Mouse (Mus musculus) left cerebral cortex, postnatal 25 days (tissue): ENCODE data around the gene Jup. TPM values are rescaled to one million over a fixed set of nuclear protein-coding genes. Genes with fewer than 3 reads are reported as not detected.
"Not testable (repeated sequence)": the region's sequence is repeated elsewhere in the genome, so short reads cannot be mapped to it uniquely, and the experiment has no call there.

ENCODE experiments used
- DNase-seq, 2 experiments: peaks; one replicate each; pipeline ENCODE4 v3.0.0; 2022; ENCODE audit warnings: low spot score in 2 of 2, mixed read lengths in 1 of 2
- intact Hi-C: fragments of 180-260 bp; cut with DNase I; formaldehyde crosslinking; loops from one replicate; pipeline ENCODE4 v1.15.1; 2025
- total RNA-seq, 2 experiments: library from RNA; stranded (reverse); gene quantifications; 2 replicates each; pipeline ENCODE4 v1.2.3; 2021

The Jup gene
- total RNA-seq, 2 experiments from 2014 or later, result 44.2 to 45.4 TPM

GRCm38 (mm10) chr11:100362979-100363562 lies 34.5 kb downstream of the Jup start:
- peak; percentile 60 to 69 for DNase-seq
- intact Hi-C loops, result loop anchor here (1.0 to 2.0 kb wide), 2 partner anchors 45 to 110 kb away; partner anchors contain the start of gene Klhl11

- intact Hi-C loops, result loop anchor here (1.0 to 2.0 kb wide), 2 partner anchors 46 to 110 kb away; partner anchors contain the start of gene Klhl11
- peak; percentile 73 to 82 for DNase-seq
These were observed 35.2 kb downstream of the Jup start for GRCm38 (mm10) chr11:100362209-100362978.

GRCm38 (mm10) chr11:100361059-100361458 lies 36.5 kb downstream of the Jup start:
- intact Hi-C loops, DNase-seq: not testable (repeated sequence)

- intact Hi-C loops, result no loop called here
- no peak for DNase-seq
These were observed 37.4 kb downstream of the Jup start for GRCm38 (mm10) chr11:100360175-100360574.

- DNase-seq, result no peak
- intact Hi-C loops, result loop anchor here (5.0 kb wide), 1 partner anchor 200 kb away; no protein-coding TSS in a partner anchor
These were observed 40.2 kb downstream of the Jup start for GRCm38 (mm10) chr11:100357408-100357807.

- no peak for DNase-seq
- intact Hi-C loops, result loop anchor here (5.0 kb wide), 1 partner anchor 200 kb away; no protein-coding TSS in a partner anchor
These were observed 40.7 kb downstream of the Jup start for GRCm38 (mm10) chr11:100356819-100357211.

GRCm38 (mm10) chr11:100355972-100356818 lies 41.4 kb downstream of the Jup start, which contains the start of gene Hap1:
TSS of gene Hap1 (minus strand) at chr11:100356128.
- intact Hi-C loops, result loop anchor here (5.0 kb wide), 1 partner anchor 201 kb away; no protein-coding TSS in a partner anchor
- DNase-seq, result peak; percentile 62 to 80

- DNase-seq, result peak; percentile 33 to 62
- intact Hi-C loops, result loop anchor here (5.0 kb wide), 1 partner anchor 202 kb away; no protein-coding TSS in a partner anchor
These were observed 42.2 kb downstream of the Jup start for GRCm38 (mm10) chr11:100355151-100355951.

GRCm38 (mm10) chr11:100352076-100352857 lies 45.3 kb downstream of the Jup start:
- intact Hi-C loops, result no loop called here
- DNase-seq, result peak; percentile 51 to 63

GRCm38 (mm10) chr11:100344269-100344668 lies 53.3 kb downstream of the Jup start:
- intact Hi-C loops, result no loop called here
- no peak for DNase-seq

GRCm38 (mm10) chr11:100335731-100336130 lies 61.8 kb downstream of the Jup start:
- peak in 1 of 2 experiments; percentile 24 for DNase-seq
- intact Hi-C loops, result no loop called here

- intact Hi-C loops, result no loop called here
- no peak for DNase-seq
These were observed 63.6 kb downstream of the Jup start, which contains the start of gene Gast for GRCm38 (mm10) chr11:100333944-100334457. TSS of gene Gast (plus strand) at chr11:100334407.

GRCm38 (mm10) chr11:100332766-100333515 lies 64.6 kb downstream of the Jup start:
- peak; percentile 73 for DNase-seq
- intact Hi-C loops, result no loop called here

- intact Hi-C loops, result not testable (repeated sequence)
These were observed 66.7 kb downstream of the Jup start for GRCm38 (mm10) chr11:100330816-100331375.

GRCm38 (mm10) chr11:100330235-100330634 lies 67.3 kb downstream of the Jup start:
- DNase-seq, result no peak
- intact Hi-C loops, result no loop called here

More at GRCm38 (mm10) chr11:100330816-100331375, 66.7 kb downstream of the Jup start:
- DNase-seq, result not testable (repeated sequence)

GRCm38 (mm10) chr11:100327761-100328160 lies 69.8 kb downstream of the Jup start:
- DNase-seq, result no peak
- intact Hi-C loops, result no loop called here

GRCm38 (mm10) chr11:100327316-100327715 lies 70.2 kb downstream of the Jup start:
- intact Hi-C loops, result no loop called here
- DNase-seq, result no peak
